Mouse (Mus musculus): ENCODE results near the gene Col12a1.

Gene Col12a1

GRCm38 (mm10) chr9:79718481-79719370, at the start of gene Col12a1:
TSS of gene Col12a1 (minus strand) at chr9:79718831.
- no peak for DNase-seq (ENCODE audit: low read depth, low spot score)

- DNase-seq (ENCODE audit: low read depth, low spot score): no peak
Measured at GRCm38 (mm10) chr9:79766991-79767545, 48.4 kb upstream of the Col12a1 start.

GRCm38 (mm10) chr9:79765329-79765728, 46.7 kb upstream of the Col12a1 start:
- DNase-seq (ENCODE audit: low read depth, low spot score): no peak

GRCm38 (mm10) chr9:79762519-79762918, 43.9 kb upstream of the Col12a1 start:
- DNase-seq (ENCODE audit: low read depth, low spot score): no peak

- no peak for DNase-seq (ENCODE audit: low read depth, low spot score)
Measured at GRCm38 (mm10) chr9:79760076-79760475, 41.4 kb upstream of the Col12a1 start.

GRCm38 (mm10) chr9:79759385-79760005, 40.9 kb upstream of the Col12a1 start, which contains the start of gene Cox7a2:
TSS of gene Cox7a2 (minus strand) at chr9:79759878.
- peak; percentile 93 for DNase-seq (ENCODE audit: low read depth, low spot score)

- no peak for DNase-seq (ENCODE audit: low read depth, low spot score)
Measured at GRCm38 (mm10) chr9:79755311-79755710, 36.7 kb upstream of the Col12a1 start.

GRCm38 (mm10) chr9:79751846-79752245, 33.2 kb upstream of the Col12a1 start:
- no peak for DNase-seq (ENCODE audit: low read depth, low spot score)

GRCm38 (mm10) chr9:79750709-79751108, 32.1 kb upstream of the Col12a1 start:
- no peak for DNase-seq (ENCODE audit: low read depth, low spot score)

- no peak for DNase-seq (ENCODE audit: low read depth, low spot score)
Measured at GRCm38 (mm10) chr9:79745036-79745435, 26.4 kb upstream of the Col12a1 start.

- no peak for DNase-seq (ENCODE audit: low read depth, low spot score)
Measured at GRCm38 (mm10) chr9:79735608-79736007, 17.0 kb upstream of the Col12a1 start.

GRCm38 (mm10) chr9:79730301-79730700, 11.7 kb upstream of the Col12a1 start:
- no peak for DNase-seq (ENCODE audit: low read depth, low spot score)

- no peak for DNase-seq (ENCODE audit: low read depth, low spot score)
Measured at GRCm38 (mm10) chr9:79723090-79723489, 4.5 kb upstream of the Col12a1 start.

- DNase-seq (ENCODE audit: low read depth, low spot score): peak; percentile 52
Measured at GRCm38 (mm10) chr9:79721056-79721455, 2.4 kb upstream of the Col12a1 start.

- no peak for DNase-seq (ENCODE audit: low read depth, low spot score)
Measured at GRCm38 (mm10) chr9:79720143-79720542, 1.5 kb upstream of the Col12a1 start.

- no peak for DNase-seq (ENCODE audit: low read depth, low spot score)
Measured at GRCm38 (mm10) chr9:79719451-79719850, 820 bp upstream of the Col12a1 start.

- no peak for DNase-seq (ENCODE audit: low read depth, low spot score)
Measured at GRCm38 (mm10) chr9:79717836-79718475, 675 bp downstream of the Col12a1 start.

GRCm38 (mm10) chr9:79716909-79717835, 1.5 kb downstream of the Col12a1 start:
- no peak for DNase-seq (ENCODE audit: low read depth, low spot score)

GRCm38 (mm10) chr9:79716496-79716895, 2.1 kb downstream of the Col12a1 start:
- DNase-seq (ENCODE audit: low read depth, low spot score): no peak

GRCm38 (mm10) chr9:79714471-79715045, 4.1 kb downstream of the Col12a1 start:
- no peak for DNase-seq (ENCODE audit: low read depth, low spot score)
